Mouse (Mus musculus) heart, postnatal 0 days (tissue): ENCODE data around the gene Acadm.

Source experiments
- CTCF ChIP-seq: IDR thresholded peaks from 2 replicates; pipeline ENCODE4 v1.5.1; 2016; ENCODE audit warnings: antibody characterized with exemption, control low read depth, low read depth
- EP300 ChIP-seq: IDR thresholded peaks from 2 replicates; pipeline ENCODE4 v1.6.1; 2016; ENCODE audit warnings: antibody characterized with exemption, low read depth

GRCm38 (mm10) chr3:153943003-153943640 is 1.3 kb downstream of the Acadm start:
- no peak for TF ChIP-seq CTCF
- no peak for TF ChIP-seq EP300
